Mouse (Mus musculus): Measurements from ENCODE around the gene Tspan5.

DNA sequence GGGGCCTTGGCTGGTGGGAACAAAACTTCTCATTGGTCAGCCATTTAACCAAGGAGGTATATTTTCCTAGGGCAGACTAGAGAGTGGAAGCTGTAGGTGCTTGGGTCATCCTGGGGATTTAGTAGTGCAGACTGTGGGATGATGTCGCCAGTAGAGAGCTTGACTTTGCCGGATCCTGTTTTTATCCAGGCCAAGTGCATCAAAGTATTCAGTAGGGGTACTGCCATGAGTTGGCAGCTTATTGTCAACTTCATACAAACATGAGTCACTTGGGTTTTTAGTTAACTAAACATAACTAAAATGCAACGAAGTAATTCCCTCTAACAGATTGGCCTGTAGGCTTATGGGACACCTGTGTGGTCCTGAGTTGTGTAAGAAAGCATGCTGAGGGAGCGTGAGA lies 174.6 kb downstream of the Tspan5 start:
- TF ChIP-seq CTCF (IDR thresholded peaks at IDR 0.05; ENCODE audit: low read depth) (no peak), EP300 (optimal IDR thresholded peaks at IDR 0.05) (no peak)
